Mouse (Mus musculus): Measurements from ENCODE around the gene Slc2a9. TPM values are rescaled to one million over a fixed set of nuclear protein-coding genes. Genes with fewer than 3 reads are reported as not detected.

Gene Slc2a9
- polyA plus RNA-seq, 1 experiment from 2014 or later, result 0.64 TPM

GRCm38 (mm10) chr5:38499316-38499811, 3.6 kb downstream of the Slc2a9 start:
- no peak overlapping the region for H3K27ac ChIP-seq (replicated peaks)
- WGBS, result 76% methylated on average over 7 of the region's 7 CpGs
- peaks cover 3% of the 10 kb centered on the region; the same call in 1 of the 2 replicates for H3K4me1 ChIP-seq (replicated peaks)
- peak; percentile 23; the same call in 1 of the 2 replicates for ATAC-seq (ENCODE audit: low read depth)
- H3K9me3 ChIP-seq, result no peaks in the 10 kb centered on the region
- H3K4me2 ChIP-seq, result no peak overlapping the region
- H3K36me3 ChIP-seq, result no peaks in the 10 kb centered on the region
- no peaks in the 10 kb centered on the region for H3K27me3 ChIP-seq
- H3K4me3 ChIP-seq, result no peak overlapping the region
- no peak overlapping the region for H3K9ac ChIP-seq

GRCm38 (mm10) chr5:38498479-38498878, 4.5 kb downstream of the Slc2a9 start:
- H3K9me3 ChIP-seq, result no peaks in the 10 kb centered on the region
- H3K4me1 ChIP-seq (replicated peaks), result no peaks in the 10 kb centered on the region; the same call in 1 of the 2 replicates
- no peak overlapping the region for H3K4me3 ChIP-seq
- no peak overlapping the region for H3K4me2 ChIP-seq
- no peak for ATAC-seq (ENCODE audit: low read depth)
- H3K9ac ChIP-seq, result no peak overlapping the region
- H3K27me3 ChIP-seq, result no peaks in the 10 kb centered on the region
- WGBS, result 76% methylated on average over 5 of the region's 5 CpGs
- H3K36me3 ChIP-seq, result no peaks in the 10 kb centered on the region
- H3K27ac ChIP-seq (replicated peaks), result no peak overlapping the region

GRCm38 (mm10) chr5:38496491-38497057, 6.4 kb downstream of the Slc2a9 start:
- no peaks in the 10 kb centered on the region; the same call in 1 of the 2 replicates for H3K4me1 ChIP-seq (replicated peaks)
- no peaks in the 10 kb centered on the region for H3K27me3 ChIP-seq
- no peaks in the 10 kb centered on the region for H3K9me3 ChIP-seq
- WGBS, result 82% methylated on average over 8 of the region's 8 CpGs
- ATAC-seq (ENCODE audit: low read depth), result no peak
- no peak overlapping the region for H3K4me2 ChIP-seq
- H3K4me3 ChIP-seq, result no peak overlapping the region
- no peak overlapping the region for H3K27ac ChIP-seq (replicated peaks)
- no peaks in the 10 kb centered on the region for H3K36me3 ChIP-seq
- H3K9ac ChIP-seq, result no peak overlapping the region

GRCm38 (mm10) chr5:38493890-38494289, 9.1 kb downstream of the Slc2a9 start:
- WGBS, result 96% methylated on average over 6 of the region's 6 CpGs

GRCm38 (mm10) chr5:38491763-38492162, 11.2 kb downstream of the Slc2a9 start:
- Histone ChIP-seq H3K4me2 (no peak overlapping the region), H3K9ac (no peak overlapping the region), H3K4me3 (no peak overlapping the region), H3K9me3 (no peaks in the 10 kb centered on the region), H3K27ac (replicated peaks) (no peak overlapping the region), H3K27me3 (no peaks in the 10 kb centered on the region), H3K36me3 (no peaks in the 10 kb centered on the region), H3K4me1 (replicated peaks) (no peaks in the 10 kb centered on the region)
- WGBS, result 82% methylated on average over 8 of the region's 8 CpGs
- no peak for ATAC-seq (ENCODE audit: low read depth)

More at GRCm38 (mm10) chr5:38493890-38494289, 9.1 kb downstream of the Slc2a9 start:
- Histone ChIP-seq H3K36me3 (no peaks in the 10 kb centered on the region), H3K27me3 (no peaks in the 10 kb centered on the region), H3K9me3 (no peaks in the 10 kb centered on the region), H3K4me2 (no peak overlapping the region), H3K4me1 (replicated peaks) (no peaks in the 10 kb centered on the region; the same call in 1 of the 2 replicates), H3K9ac (no peak overlapping the region), H3K4me3 (no peak overlapping the region), H3K27ac (replicated peaks) (no peak overlapping the region)
- ATAC-seq (ENCODE audit: low read depth), result no peak

- WGBS, result 92% methylated on average over 4 of the region's 4 CpGs
- H3K4me1 ChIP-seq (replicated peaks), result no peaks in the 10 kb centered on the region
Measured at GRCm38 (mm10) chr5:38489739-38490138, 13.2 kb downstream of the Slc2a9 start.

GRCm38 (mm10) chr5:38488673-38489615, 14.0 kb downstream of the Slc2a9 start:
- H3K27ac ChIP-seq (replicated peaks), result no peak overlapping the region
- H3K9ac ChIP-seq, result no peak overlapping the region
- H3K4me3 ChIP-seq, result no peak overlapping the region
- H3K36me3 ChIP-seq, result no peaks in the 10 kb centered on the region
- 85% methylated on average over 20 of the region's 20 CpGs for WGBS
- ATAC-seq (ENCODE audit: low read depth), result no peak
- no peaks in the 10 kb centered on the region for H3K27me3 ChIP-seq
- H3K4me2 ChIP-seq, result no peak overlapping the region
- H3K9me3 ChIP-seq, result no peaks in the 10 kb centered on the region
- no peaks in the 10 kb centered on the region for H3K4me1 ChIP-seq (replicated peaks)

More at GRCm38 (mm10) chr5:38489739-38490138, 13.2 kb downstream of the Slc2a9 start:
- no peaks in the 10 kb centered on the region for H3K9me3 ChIP-seq
- no peak overlapping the region for H3K27ac ChIP-seq (replicated peaks)
- ATAC-seq (ENCODE audit: low read depth), result no peak
- no peak overlapping the region for H3K4me3 ChIP-seq
- H3K9ac ChIP-seq, result no peak overlapping the region
- H3K36me3 ChIP-seq, result no peaks in the 10 kb centered on the region
- H3K4me2 ChIP-seq, result no peak overlapping the region
- no peaks in the 10 kb centered on the region for H3K27me3 ChIP-seq

GRCm38 (mm10) chr5:38488026-38488425, 14.9 kb downstream of the Slc2a9 start:
- Histone ChIP-seq H3K27me3 (peaks cover 1% of the 10 kb centered on the region; the same call in 1 of the 2 replicates), H3K36me3 (no peaks in the 10 kb centered on the region), H3K27ac (replicated peaks) (no peak overlapping the region), H3K9ac (no peak overlapping the region), H3K4me2 (no peak overlapping the region), H3K4me3 (no peak overlapping the region), H3K4me1 (replicated peaks) (no peaks in the 10 kb centered on the region), H3K9me3 (no peaks in the 10 kb centered on the region)
- WGBS, result 64% methylated on average over 6 of the region's 6 CpGs
- no peak for ATAC-seq (ENCODE audit: low read depth)

- Histone ChIP-seq H3K27me3 (peaks cover 3% of the 10 kb centered on the region; the same call in 1 of the 2 replicates), H3K27ac (replicated peaks) (no peak overlapping the region), H3K36me3 (no peaks in the 10 kb centered on the region), H3K4me2 (no peak overlapping the region), H3K4me3 (no peak overlapping the region), H3K4me1 (replicated peaks) (no peaks in the 10 kb centered on the region), H3K9ac (no peak overlapping the region), H3K9me3 (no peaks in the 10 kb centered on the region)
- no peak for ATAC-seq (ENCODE audit: low read depth)
- WGBS, result 85% methylated on average over 4 of the region's 4 CpGs
Measured at GRCm38 (mm10) chr5:38487247-38487646, 15.7 kb downstream of the Slc2a9 start.

GRCm38 (mm10) chr5:38485946-38486345, 17.0 kb downstream of the Slc2a9 start:
- H3K4me2 ChIP-seq, result no peak overlapping the region
- H3K4me1 ChIP-seq (replicated peaks), result peaks cover 6% of the 10 kb centered on the region
- H3K27ac ChIP-seq (replicated peaks), result no peak overlapping the region
- H3K4me3 ChIP-seq, result no peak overlapping the region
- no peak for ATAC-seq (ENCODE audit: low read depth)
- peaks cover 14% of the 10 kb centered on the region; the same call in 1 of the 2 replicates for H3K27me3 ChIP-seq
- no peaks in the 10 kb centered on the region for H3K36me3 ChIP-seq
- WGBS, result 77% methylated on average over 4 of the region's 4 CpGs
- no peaks in the 10 kb centered on the region for H3K9me3 ChIP-seq
- no peak overlapping the region for H3K9ac ChIP-seq

- H3K4me1 ChIP-seq (replicated peaks), result peaks cover 26% of the 10 kb centered on the region
- H3K9me3 ChIP-seq, result no peaks in the 10 kb centered on the region
- no peak overlapping the region for H3K9ac ChIP-seq
- H3K4me2 ChIP-seq, result no peak overlapping the region
- H3K36me3 ChIP-seq, result no peaks in the 10 kb centered on the region
- no peak overlapping the region for H3K4me3 ChIP-seq
- ATAC-seq (ENCODE audit: low read depth), result no peak
- no peak overlapping the region for H3K27ac ChIP-seq (replicated peaks)
- 75% methylated on average over 7 of the region's 7 CpGs for WGBS
- H3K27me3 ChIP-seq, result peaks cover 14% of the 10 kb centered on the region; the same call in 1 of the 2 replicates
Measured at GRCm38 (mm10) chr5:38483518-38484110, 19.3 kb downstream of the Slc2a9 start.
